Mouse (Mus musculus): ENCODE measurements at regions not wholly inside any gene's neighbourhood (a gene's known extent, or its start where the extent isn't known, plus 50 kb on each side); places are given as distances from the start of the nearest gene placed in this dataset.
A peak's percentile ranks its signal among the peaks of the same experiment; 100 is the strongest.

DNA sequence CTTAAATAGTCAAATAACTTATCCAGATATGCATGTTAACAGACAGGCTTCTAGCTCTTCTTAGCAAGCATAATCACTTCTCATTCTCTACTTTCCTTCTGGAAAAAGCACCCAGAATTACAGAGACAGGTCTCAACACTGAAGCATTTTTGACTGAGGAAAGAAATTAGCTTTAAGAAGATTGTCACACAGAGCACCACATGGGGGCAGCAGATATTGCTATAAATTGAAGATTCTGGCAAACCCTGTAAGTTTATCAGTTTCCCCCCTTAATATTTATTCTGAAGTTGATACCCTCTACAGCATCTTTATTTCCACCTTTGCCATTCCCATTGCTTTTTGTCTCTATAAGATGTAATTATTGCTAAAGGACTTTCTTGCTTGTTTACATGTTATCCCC lies 83.4 kb upstream of the Lrrc4c start:
- peak; percentile 19 for DNase-seq

DNA sequence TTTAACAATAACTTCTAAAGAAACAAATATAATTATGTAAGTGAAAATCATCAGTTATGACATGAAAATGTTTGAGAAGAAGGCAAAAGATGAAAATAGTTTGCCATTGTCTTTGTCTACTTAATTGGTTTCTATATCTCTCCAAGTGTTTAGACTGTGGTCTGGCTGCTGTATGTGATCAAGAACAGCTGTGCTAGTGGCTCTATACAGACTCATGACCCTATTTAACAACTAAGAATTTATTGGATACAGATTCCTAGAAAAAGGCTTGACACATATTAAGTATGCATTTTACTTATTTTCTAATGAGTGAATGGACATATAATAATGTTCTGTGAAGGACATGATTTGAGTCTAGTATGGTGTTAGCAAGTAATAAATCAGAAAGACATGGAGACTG lies 78.7 kb upstream of the Lrrc4c start:
- no peak for DNase-seq

DNA sequence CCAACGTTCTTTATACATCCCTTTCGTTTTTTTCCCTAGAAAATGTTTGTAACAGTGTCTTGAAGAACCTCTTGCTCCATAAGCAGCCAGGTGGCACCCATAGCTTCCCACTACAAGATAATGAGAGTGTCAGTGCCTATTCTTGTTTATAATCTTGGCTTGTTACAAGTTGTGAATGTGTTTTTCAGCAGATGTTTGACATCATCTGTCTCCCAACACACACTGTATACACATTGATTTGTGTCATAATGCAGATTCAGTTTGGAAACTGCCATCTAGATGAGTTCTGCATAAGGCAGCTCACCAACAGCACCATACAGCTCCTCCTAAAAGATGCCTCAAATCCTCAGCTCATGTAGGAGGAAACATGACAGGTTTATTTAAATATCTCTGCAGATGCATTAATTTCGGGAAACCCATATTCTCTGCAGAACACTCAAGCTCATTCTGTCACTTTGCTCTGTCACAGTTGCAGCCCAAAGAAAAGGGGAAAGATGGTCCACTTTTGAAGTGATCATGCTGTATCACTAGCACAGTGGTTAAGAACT lies 77.4 kb upstream of the Lrrc4c start:
- DNase-seq = no peak

DNA sequence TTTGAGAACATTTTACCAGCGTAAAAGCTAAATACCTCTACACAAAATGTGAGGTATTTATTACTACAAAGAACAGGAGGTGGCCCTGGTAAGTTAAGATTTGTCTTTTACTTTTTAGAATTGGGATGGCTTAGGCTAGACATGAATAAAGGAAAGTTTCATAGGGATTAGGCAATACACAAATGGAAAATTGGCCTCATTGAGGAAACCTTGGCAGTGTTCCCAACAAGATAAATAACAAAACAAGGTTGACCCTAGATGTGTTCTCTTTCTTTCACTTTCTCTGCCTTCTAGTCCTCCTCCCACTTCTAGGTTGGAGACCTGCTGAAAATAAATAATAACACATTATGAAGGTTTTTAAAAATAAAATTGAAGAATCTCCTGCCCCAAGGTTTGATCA lies 64.3 kb upstream of the Lrrc4c start:
- no peak for DNase-seq

DNA sequence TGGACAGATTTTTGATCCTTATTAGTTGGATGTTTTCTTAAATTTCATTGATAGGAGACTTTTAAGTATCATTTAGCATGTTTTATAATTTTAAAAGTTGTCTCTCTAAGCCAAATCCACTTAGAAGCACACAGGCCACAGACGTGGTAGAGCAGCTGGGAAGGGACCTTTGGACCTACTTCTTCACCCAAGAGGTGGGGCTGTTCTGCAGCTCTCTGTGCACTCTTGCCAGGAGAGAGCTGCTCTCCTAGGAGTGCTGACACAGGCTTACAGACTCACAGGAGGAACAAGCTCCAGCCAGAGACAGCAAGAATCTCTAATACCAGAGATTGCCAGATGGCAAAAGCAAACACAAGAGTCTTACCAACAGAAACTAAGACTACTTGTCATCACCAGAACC lies 61.5 kb upstream of the Lrrc4c start:
- DNase-seq = no peak
